Mouse (Mus musculus) cerebellum, adult 2 months (tissue): ENCODE results near the gene Tnfrsf13b. TPM values are rescaled to one million over a fixed set of nuclear protein-coding genes. Genes with fewer than 3 reads are reported as not detected.
"Not testable (repeated sequence)": the region's sequence is repeated elsewhere in the genome, so short reads cannot be mapped to it uniquely, and the experiment has no call there.

Experiments used
- DNase-seq, 2 experiments: peaks; one replicate each; pipeline ENCODE4 v3.0.0; 2021
- H3K27ac ChIP-seq: fragments of 200-500 bp; 2 replicates; pipeline ENCODE4 v1.5.1; 2012; ENCODE audit warnings: low read length, control low read depth, inconsistent platforms; ENCODE audit not compliant: insufficient read depth
- H3K27me3 ChIP-seq: fragments of 200-500 bp; 2 replicates; pipeline ENCODE4 v1.6.1; 2012; ENCODE audit warnings: inconsistent platforms, mild to moderate bottlenecking, low read length, moderate library complexity; ENCODE audit not compliant: control insufficient read depth, insufficient read depth
- H3K4me1 ChIP-seq: fragments of 200-500 bp; 2 replicates; pipeline ENCODE4 v1.6.1; 2011; ENCODE audit warnings: low read length; ENCODE audit not compliant: control insufficient read depth, insufficient read depth
- H3K4me3 ChIP-seq: fragments of 200-500 bp; replicated peaks from 2 replicates; pipeline ENCODE3; 2011; ENCODE audit warnings: mild to moderate bottlenecking, low read depth, low read length, control low read depth; ENCODE audit not compliant: insufficient read depth
- CTCF ChIP-seq: fragments of 200-500 bp; IDR thresholded peaks from 2 replicates; pipeline ENCODE4 v1.5.1; 2011; ENCODE audit warnings: low read depth, mild to moderate bottlenecking, control low read depth, low read length, moderate library complexity, borderline replicate concordance; ENCODE audit not compliant: insufficient read depth
- POLR2A ChIP-seq: fragments of 200-500 bp; IDR thresholded peaks from 2 replicates; pipeline ENCODE4 v1.6.1; 2011; ENCODE audit warnings: low read length, control low read depth, borderline replicate concordance; ENCODE audit not compliant: insufficient read depth
- WGBS: fragments of 180-500 bp; shearing (Covaris S2); methylation state at CpG from one replicate; pipeline ENCODE4 v1.1.7; 2018; 5-methylcytosine and 5-hydroxymethylcytosine counted together
- polyA plus RNA-seq: library from polyadenylated mRNA; depleted of rRNA; stranded (reverse); fragments of >200 nt; gene quantifications from 2 replicates; pipeline ENCODE4 v1.2.3, GENCODE M21; 2012

Tnfrsf13b gene
- polyA plus RNA-seq, 1 experiment, result 1.4 TPM

- Histone ChIP-seq H3K4me3 (no peak overlapping the region), H3K27me3 (no peaks in the 10 kb centered on the region), H3K27ac (no peak overlapping the region), H3K4me1 (no peaks in the 10 kb centered on the region)
- WGBS, result 89% methylated on average over 3 of the region's 3 CpGs
- TF ChIP-seq POLR2A, result no peak
- no peak for TF ChIP-seq CTCF
- DNase-seq, result no peak
Measured at GRCm38 (mm10) chr11:61119996-61120583, 6.5 kb upstream of the Tnfrsf13b start.

- Histone ChIP-seq H3K27me3 (no peaks in the 10 kb centered on the region), H3K27ac (no peak overlapping the region), H3K4me1 (no peaks in the 10 kb centered on the region), H3K4me3 (no peak overlapping the region)
- WGBS, result 89% methylated on average over 9 of the region's 9 CpGs
- no peak for DNase-seq
- TF ChIP-seq CTCF (no peak), POLR2A (no peak)
Measured at GRCm38 (mm10) chr11:61122283-61122768, 4.2 kb upstream of the Tnfrsf13b start.

- DNase-seq, result no peak
- H3K4me3 ChIP-seq, result no peak overlapping the region
- 79% methylated on average over 8 of the region's 8 CpGs for WGBS
- H3K4me1 ChIP-seq, result no peaks in the 10 kb centered on the region
- H3K27me3 ChIP-seq, result no peaks in the 10 kb centered on the region
- no peak for TF ChIP-seq CTCF
- no peak for TF ChIP-seq POLR2A
- no peak overlapping the region for H3K27ac ChIP-seq
Measured at GRCm38 (mm10) chr11:61122769-61123288, 3.7 kb upstream of the Tnfrsf13b start.

GRCm38 (mm10) chr11:61123886-61124285 is 2.7 kb upstream of the Tnfrsf13b start:
- H3K4me3 ChIP-seq, result no peak overlapping the region
- no peak overlapping the region for H3K27ac ChIP-seq
- H3K27me3 ChIP-seq, result no peaks in the 10 kb centered on the region
- WGBS, result 82% methylated on average over 3 of the region's 3 CpGs
- DNase-seq, result no peak
- H3K4me1 ChIP-seq, result no peaks in the 10 kb centered on the region
- no peak for TF ChIP-seq POLR2A
- TF ChIP-seq CTCF, result no peak

GRCm38 (mm10) chr11:61125970-61126369 is 585 bp upstream of the Tnfrsf13b start:
- Histone ChIP-seq H3K4me1 (no peaks in the 10 kb centered on the region), H3K27ac (no peak overlapping the region), H3K4me3 (no peak overlapping the region), H3K27me3 (no peaks in the 10 kb centered on the region)
- no peak for DNase-seq
- TF ChIP-seq POLR2A (no peak), CTCF (no peak)
- WGBS, result 87% methylated on average over 5 of the region's 5 CpGs

GRCm38 (mm10) chr11:61127421-61128055 is 983 bp downstream of the Tnfrsf13b start:
- 92% methylated on average over 8 of the region's 8 CpGs for WGBS

GRCm38 (mm10) chr11:61129305-61129704 is 2.8 kb downstream of the Tnfrsf13b start:
- WGBS, result 69% methylated on average over 10 of the region's 10 CpGs
- no peaks in the 10 kb centered on the region for H3K4me1 ChIP-seq
- no peak overlapping the region for H3K4me3 ChIP-seq
- no peak for DNase-seq
- H3K27me3 ChIP-seq, result no peaks in the 10 kb centered on the region
- no peak overlapping the region for H3K27ac ChIP-seq
- no peak for TF ChIP-seq POLR2A
- TF ChIP-seq CTCF, result no peak

More at GRCm38 (mm10) chr11:61127421-61128055, 983 bp downstream of the Tnfrsf13b start:
- Histone ChIP-seq H3K27me3 (no peaks in the 10 kb centered on the region), H3K27ac (no peak overlapping the region), H3K4me3 (no peak overlapping the region), H3K4me1 (no peaks in the 10 kb centered on the region)
- DNase-seq, result no peak
- TF ChIP-seq CTCF (no peak), POLR2A (no peak)

- not testable (repeated sequence) for H3K4me1 ChIP-seq, H3K27ac ChIP-seq, DNase-seq, H3K27me3 ChIP-seq, H3K4me3 ChIP-seq
- WGBS, result 89% methylated on average over 4 of the region's 4 CpGs
Measured at GRCm38 (mm10) chr11:61130646-61131045, 4.1 kb downstream of the Tnfrsf13b start.
